Mouse (Mus musculus): ENCODE data around the gene Tnfsf15.

DNA sequence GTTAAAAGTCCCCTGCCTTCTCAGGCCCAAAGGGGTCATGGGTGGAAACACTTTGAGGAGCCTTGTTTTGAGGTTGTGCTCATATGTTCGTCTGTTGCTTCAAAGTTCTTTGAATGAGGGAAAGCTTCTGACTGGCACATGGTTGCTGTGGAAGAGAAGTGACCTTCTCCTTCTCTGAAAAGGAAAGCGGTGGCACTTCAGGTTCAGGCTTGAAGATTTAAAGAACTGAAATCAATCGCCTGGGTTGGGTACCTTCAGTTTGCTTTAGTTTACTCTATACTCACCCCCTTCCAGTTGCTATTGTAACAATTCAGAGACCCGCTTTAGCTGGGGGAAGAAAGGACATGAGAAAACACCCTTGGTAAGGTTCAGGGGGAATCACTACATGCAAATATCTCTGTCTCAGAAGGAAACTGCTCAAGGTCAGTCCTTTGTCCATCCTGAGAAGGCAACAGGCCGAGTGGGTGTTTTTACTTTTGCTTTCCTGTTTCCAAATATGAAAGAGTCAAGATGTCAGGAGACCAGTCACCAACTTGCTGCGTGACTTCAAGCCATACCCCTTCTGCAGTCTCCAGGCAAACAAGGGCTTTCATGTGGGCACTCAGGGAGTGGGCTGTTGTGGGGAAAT lies 12.7 kb upstream of the Tnfsf15 start:
- TF ChIP-seq CTCF (IDR thresholded peaks at IDR 0.05): no peak
- TF ChIP-seq POLR2A (IDR thresholded peaks at IDR 0.05; ENCODE audit: insufficient read depth, low read depth, low read length): no peak
